Mouse (Mus musculus) neutrophil, adult 65 days (primary cell): ENCODE data around the gene 1700030J22Rik. TPM values are rescaled to one million over a fixed set of nuclear protein-coding genes. Genes with fewer than 3 reads are reported as not detected.

ENCODE experiments used
- total RNA-seq: library from RNA; stranded (reverse); gene quantifications from 2 replicates; pipeline ENCODE4 v1.2.4, GENCODE M21; 2023

The 1700030J22Rik gene
- total RNA-seq: 0.76 and 0.93 TPM in 2 replicates

DNA sequence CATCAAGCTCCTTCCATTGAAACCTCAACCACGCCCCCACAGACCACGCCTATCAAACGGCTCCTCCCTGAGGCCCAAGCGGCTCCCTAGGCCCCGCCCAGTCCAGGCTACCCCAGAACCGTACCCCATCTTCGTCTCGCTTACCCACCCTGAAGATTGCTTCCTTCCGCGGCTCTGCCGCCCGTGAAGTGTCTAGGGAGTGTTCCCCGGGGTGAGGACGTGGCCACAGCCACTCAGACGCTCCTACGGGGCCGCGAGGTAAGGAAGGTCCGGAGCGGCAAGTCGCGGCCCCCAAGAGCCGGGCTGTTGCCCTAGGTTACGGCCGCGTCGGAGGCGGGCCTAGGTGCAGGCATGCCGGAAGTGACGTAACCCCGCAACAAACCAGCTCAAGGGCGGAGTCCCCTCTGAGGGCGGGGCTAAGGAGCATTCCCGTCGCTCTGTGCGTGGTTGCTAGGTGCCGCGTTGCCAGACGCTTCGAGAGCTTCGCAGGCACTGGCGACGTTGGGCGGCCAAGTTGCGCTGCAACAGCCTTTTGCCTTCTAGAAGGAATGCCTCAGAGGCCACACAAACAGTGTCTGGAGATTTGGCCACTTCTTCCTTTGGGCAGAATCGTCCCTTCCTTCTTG is at the start of gene 1700030J22Rik:
Gene 1700030J22Rik (minus strand): TSS at position 329 of the 626 bp plus-strand sequence.

GRCm38 (mm10) chr8:116993095-116993867 is 14.5 kb upstream of the 1700030J22Rik start, which contains the start of gene Gcsh:
TSS of gene Gcsh (minus strand) at chr8:116993537.

GRCm38 (mm10) chr8:116943161-116943554 is 35.6 kb downstream of the 1700030J22Rik start, which contains the start of gene Atmin:
TSS of gene Atmin (plus strand) at chr8:116943393.

GRCm38 (mm10) chr8:116921337-116922059 is 57.3 kb downstream of the 1700030J22Rik start, which contains the start of the genes Cmc2 and Cenpn:
TSS of gene Cmc2 (minus strand) at chr8:116921455.
TSS of gene Cenpn (plus strand) at chr8:116921730.

Other genes starting within 250 kb of the 1700030J22Rik start
- 8.7 and 13.4 TPM in 2 replicates for gene Cdyl2, start 246.0 kb downstream of the 1700030J22Rik start, total RNA-seq
- gene Cmc2, start 57.5 kb downstream of the 1700030J22Rik start, total RNA-seq: 8.0 and 11.3 TPM in 2 replicates
- gene Cenpn, start 57.2 kb downstream of the 1700030J22Rik start, total RNA-seq: 15.8 and 18.9 TPM in 2 replicates
- 8.0 and 8.5 TPM in 2 replicates for gene Atmin, start 35.6 kb downstream of the 1700030J22Rik start, total RNA-seq
- 4.4 and 8.8 TPM in 2 replicates for gene Gcsh, start 14.6 kb upstream of the 1700030J22Rik start, total RNA-seq
- gene Pkd1l2, start 103.5 kb upstream of the 1700030J22Rik start, total RNA-seq: 0.07 and 0.09 TPM in 2 replicates
- gene Bco1, start 116.9 kb upstream of the 1700030J22Rik start, total RNA-seq: not detected in 2 replicates
- 3.7 and 4.5 TPM in 2 replicates for gene Gan, start 179.2 kb upstream of the 1700030J22Rik start, total RNA-seq